Mouse (Mus musculus): ENCODE measurements around the gene Pknox2. TPM values are rescaled to one million over a fixed set of nuclear protein-coding genes. Genes with fewer than 3 reads are reported as not detected.
A peak's percentile ranks its signal among the peaks of the same experiment; 100 is the strongest.

The Pknox2 gene
- polyA plus RNA-seq, 1 experiment from 2014 or later, result 22.8 TPM

- no peak overlapping the region for H3K9ac ChIP-seq (ENCODE audit: low read length)
- H3K36me3 ChIP-seq (ENCODE audit: control insufficient read depth, insufficient read depth, low read length), result peaks cover 4% of the 10 kb centered on the region; the same call in 1 of the 2 replicates
- peak overlapping the region; percentile 31; the same call in 1 of the 2 replicates for H3K27ac ChIP-seq (ENCODE audit: low read depth, low read length)
- 32% methylated on average over 4 of the region's 4 CpGs for WGBS
- H3K27me3 ChIP-seq (ENCODE audit: control insufficient read depth, insufficient read depth, low read length), result no peaks in the 10 kb centered on the region
- H3K9me3 ChIP-seq (ENCODE audit: control insufficient read depth, low read length), result no peaks in the 10 kb centered on the region
- DNase-seq (ENCODE audit: low spot score), result peak; percentile 60
- H3K4me3 ChIP-seq (ENCODE audit: low read depth, low read length), result no peak overlapping the region
- peaks cover 3% of the 10 kb centered on the region; the same call in 1 of the 2 replicates for H3K4me1 ChIP-seq (ENCODE audit: control insufficient read depth, insufficient read depth, low read length)
- peak; percentile 93 for ATAC-seq (ENCODE audit: insufficient read depth, low FRiP score, low TSS enrichment)
- H3K4me2 ChIP-seq (ENCODE audit: low read depth), result no peak overlapping the region
These were observed 282.1 kb downstream of the Pknox2 start for GRCm38 (mm10) chr9:36864862-36865813.

DNA sequence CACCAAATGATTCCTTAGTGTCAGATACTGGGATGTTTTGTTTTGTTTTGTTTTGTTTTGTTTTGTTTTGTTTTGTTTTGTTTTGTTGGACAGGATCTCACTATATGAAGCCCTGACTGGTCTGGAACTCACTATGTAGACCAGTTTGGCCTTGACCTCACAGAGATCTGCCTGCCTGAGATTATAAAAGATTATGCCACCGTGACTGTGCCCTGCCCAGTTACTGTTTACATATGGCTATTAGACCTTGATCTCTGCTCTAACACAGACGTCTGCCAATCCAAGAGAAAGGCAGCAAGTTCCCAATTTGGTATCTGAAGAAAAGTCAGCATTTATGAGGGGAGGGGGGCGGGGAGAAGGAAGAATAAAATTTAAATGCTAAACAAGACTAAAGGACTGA, 283.5 kb downstream of the Pknox2 start:
- no peaks in the 10 kb centered on the region for H3K9me3 ChIP-seq (ENCODE audit: control insufficient read depth, low read length)
- H3K4me2 ChIP-seq (ENCODE audit: low read depth), result no peak overlapping the region
- ATAC-seq (ENCODE audit: insufficient read depth, low FRiP score, low TSS enrichment) (no peak), DNase-seq (ENCODE audit: low spot score) (no peak)
- no peak overlapping the region for H3K27ac ChIP-seq (ENCODE audit: low read depth, low read length)
- H3K4me3 ChIP-seq (ENCODE audit: low read depth, low read length), result no peak overlapping the region
- peaks cover 3% of the 10 kb centered on the region; the same call in 1 of the 2 replicates for H3K4me1 ChIP-seq (ENCODE audit: control insufficient read depth, insufficient read depth, low read length)
- no peak overlapping the region for H3K9ac ChIP-seq (ENCODE audit: low read length)
- H3K36me3 ChIP-seq (ENCODE audit: control insufficient read depth, insufficient read depth, low read length), result peaks cover 2% of the 10 kb centered on the region; the same call in 1 of the 2 replicates
- no peaks in the 10 kb centered on the region for H3K27me3 ChIP-seq (ENCODE audit: control insufficient read depth, insufficient read depth, low read length)
- 66% methylated on average over 3 of the region's 3 CpGs for WGBS

DNA sequence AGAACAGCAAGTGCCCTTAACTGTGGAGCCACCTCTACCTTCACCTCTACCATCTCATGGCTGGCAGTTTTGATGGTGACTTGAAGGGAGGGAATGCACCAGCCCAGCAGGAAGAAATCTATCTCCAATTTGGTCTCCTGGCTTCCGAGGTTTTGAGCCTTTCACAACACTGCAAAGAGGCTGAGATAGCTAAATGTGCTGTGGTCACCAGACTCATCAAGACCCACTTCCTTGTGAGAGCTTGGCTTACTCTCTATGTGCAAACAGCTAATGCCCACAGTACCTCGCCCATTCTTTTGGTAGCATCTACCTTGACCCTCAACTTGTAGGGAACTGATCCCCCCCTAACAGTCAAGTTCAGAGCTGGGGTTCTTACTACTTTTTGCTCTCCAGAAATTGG, 284.6 kb downstream of the Pknox2 start:
- 92% methylated on average over 2 of the region's 2 CpGs for WGBS
- no peaks in the 10 kb centered on the region for H3K27me3 ChIP-seq (ENCODE audit: control insufficient read depth, insufficient read depth, low read length)
- H3K4me3 ChIP-seq (ENCODE audit: low read depth, low read length), result no peak overlapping the region
- no peak overlapping the region for H3K27ac ChIP-seq (ENCODE audit: low read depth, low read length)
- no peak overlapping the region for H3K4me2 ChIP-seq (ENCODE audit: low read depth)
- no peak overlapping the region for H3K9ac ChIP-seq (ENCODE audit: low read length)
- peaks cover 2% of the 10 kb centered on the region; the same call in 1 of the 2 replicates for H3K36me3 ChIP-seq (ENCODE audit: control insufficient read depth, insufficient read depth, low read length)
- peaks cover 5% of the 10 kb centered on the region for H3K4me1 ChIP-seq (ENCODE audit: control insufficient read depth, insufficient read depth, low read length)
- H3K9me3 ChIP-seq (ENCODE audit: control insufficient read depth, low read length), result no peaks in the 10 kb centered on the region
- ATAC-seq (ENCODE audit: insufficient read depth, low FRiP score, low TSS enrichment) (no peak), DNase-seq (ENCODE audit: low spot score) (no peak)

GRCm38 (mm10) chr9:36858677-36859076, 288.5 kb downstream of the Pknox2 start:
- Histone ChIP-seq H3K4me1 (ENCODE audit: control insufficient read depth, insufficient read depth, low read length) (peaks cover 6% of the 10 kb centered on the region), H3K9me3 (ENCODE audit: control insufficient read depth, low read length) (no peaks in the 10 kb centered on the region), H3K4me2 (ENCODE audit: low read depth) (no peak overlapping the region), H3K27ac (ENCODE audit: low read depth, low read length) (no peak overlapping the region), H3K36me3 (ENCODE audit: control insufficient read depth, insufficient read depth, low read length) (peaks cover 2% of the 10 kb centered on the region; the same call in 1 of the 2 replicates), H3K27me3 (ENCODE audit: control insufficient read depth, insufficient read depth, low read length) (no peaks in the 10 kb centered on the region), H3K4me3 (ENCODE audit: low read depth, low read length) (no peak overlapping the region), H3K9ac (ENCODE audit: low read length) (no peak overlapping the region)
- peak; percentile 35 for DNase-seq (ENCODE audit: low spot score)
- 30% methylated on average over 4 of the region's 4 CpGs for WGBS
- ATAC-seq (ENCODE audit: insufficient read depth, low FRiP score, low TSS enrichment), result peak; percentile 50; the same call in 1 of the 2 replicates

GRCm38 (mm10) chr9:36857476-36858117, 289.6 kb downstream of the Pknox2 start:
- ATAC-seq (ENCODE audit: insufficient read depth, low FRiP score, low TSS enrichment), result no peak
- H3K36me3 ChIP-seq (ENCODE audit: control insufficient read depth, insufficient read depth, low read length), result no peaks in the 10 kb centered on the region
- no peak overlapping the region for H3K9ac ChIP-seq (ENCODE audit: low read length)
- peaks cover 6% of the 10 kb centered on the region for H3K4me1 ChIP-seq (ENCODE audit: control insufficient read depth, insufficient read depth, low read length)
- no peaks in the 10 kb centered on the region for H3K9me3 ChIP-seq (ENCODE audit: control insufficient read depth, low read length)
- 22% methylated on average over 8 of the region's 8 CpGs for WGBS
- H3K4me3 ChIP-seq (ENCODE audit: low read depth, low read length), result no peak overlapping the region
- no peak overlapping the region for H3K4me2 ChIP-seq (ENCODE audit: low read depth)
- H3K27ac ChIP-seq (ENCODE audit: low read depth, low read length), result no peak overlapping the region
- DNase-seq (ENCODE audit: low spot score), result no peak
- no peaks in the 10 kb centered on the region for H3K27me3 ChIP-seq (ENCODE audit: control insufficient read depth, insufficient read depth, low read length)

DNA sequence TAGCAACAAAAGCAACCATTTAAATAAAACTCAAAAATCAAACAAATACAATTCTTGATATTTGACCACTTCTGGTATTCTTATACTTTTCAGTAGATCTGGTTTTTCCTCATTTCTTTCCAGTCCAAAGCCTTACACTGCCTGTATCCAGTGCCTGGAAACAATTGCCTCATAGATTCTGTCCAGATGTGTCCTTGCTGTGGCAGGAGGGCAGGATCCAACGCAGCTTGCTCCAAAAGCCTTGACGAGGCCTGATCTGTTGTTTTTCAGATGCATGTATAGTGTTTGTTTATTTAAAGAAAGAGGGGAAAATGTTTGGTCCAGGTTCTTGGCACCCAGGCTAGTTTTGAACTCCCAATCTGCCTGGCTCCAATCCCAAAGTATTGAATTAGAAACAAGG, 290.9 kb downstream of the Pknox2 start:
- no peak overlapping the region for H3K9ac ChIP-seq (ENCODE audit: low read length)
- ATAC-seq (ENCODE audit: insufficient read depth, low FRiP score, low TSS enrichment), result no peak
- peaks cover 6% of the 10 kb centered on the region for H3K4me1 ChIP-seq (ENCODE audit: control insufficient read depth, insufficient read depth, low read length)
- no peaks in the 10 kb centered on the region; the same call in 1 of the 2 replicates for H3K36me3 ChIP-seq (ENCODE audit: control insufficient read depth, insufficient read depth, low read length)
- H3K27ac ChIP-seq (ENCODE audit: low read depth, low read length), result no peak overlapping the region
- 62% methylated on average over 2 of the region's 2 CpGs for WGBS
- H3K4me2 ChIP-seq (ENCODE audit: low read depth), result no peak overlapping the region
- no peak for DNase-seq (ENCODE audit: low spot score)
- H3K9me3 ChIP-seq (ENCODE audit: control insufficient read depth, low read length), result no peaks in the 10 kb centered on the region
- no peaks in the 10 kb centered on the region for H3K27me3 ChIP-seq (ENCODE audit: control insufficient read depth, insufficient read depth, low read length)
- no peak overlapping the region for H3K4me3 ChIP-seq (ENCODE audit: low read depth, low read length)

- Histone ChIP-seq H3K4me1 (ENCODE audit: control insufficient read depth, insufficient read depth, low read length) (no peaks in the 10 kb centered on the region), H3K4me2 (ENCODE audit: low read depth) (no peak overlapping the region), H3K36me3 (ENCODE audit: control insufficient read depth, insufficient read depth, low read length) (peaks cover 7% of the 10 kb centered on the region), H3K27me3 (ENCODE audit: control insufficient read depth, insufficient read depth, low read length) (no peaks in the 10 kb centered on the region), H3K9me3 (ENCODE audit: control insufficient read depth, low read length) (no peaks in the 10 kb centered on the region), H3K4me3 (ENCODE audit: low read depth, low read length) (no peak overlapping the region), H3K27ac (ENCODE audit: low read depth, low read length) (no peak overlapping the region), H3K9ac (ENCODE audit: low read length) (no peak overlapping the region)
- 92% methylated on average over 2 of the region's 2 CpGs for WGBS
- ATAC-seq (ENCODE audit: insufficient read depth, low FRiP score, low TSS enrichment) (no peak), DNase-seq (ENCODE audit: low spot score) (no peak)
These were observed 295.0 kb downstream of the Pknox2 start for GRCm38 (mm10) chr9:36852175-36852574.

DNA sequence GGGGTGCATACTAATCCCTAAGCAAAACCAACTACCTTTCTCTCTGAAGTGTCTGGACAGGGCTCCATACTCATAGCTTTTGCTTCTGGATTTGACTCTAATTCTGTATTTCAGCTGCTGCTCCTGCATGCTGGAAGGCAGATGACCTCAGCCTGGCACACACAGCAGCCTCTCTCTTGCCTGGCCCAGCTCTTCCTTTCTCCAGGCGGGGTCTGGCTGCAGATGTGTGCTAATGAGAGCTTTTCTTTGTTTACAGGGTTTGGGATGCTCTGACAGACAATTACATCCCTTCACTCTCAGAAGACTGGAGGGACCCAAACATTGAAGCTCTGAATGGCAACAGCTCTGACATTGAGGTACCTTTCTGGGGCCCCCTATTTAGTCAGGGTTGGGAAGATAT, 297.1 kb downstream of the Pknox2 start:
- H3K27me3 ChIP-seq (ENCODE audit: control insufficient read depth, insufficient read depth, low read length), result no peaks in the 10 kb centered on the region
- DNase-seq (ENCODE audit: low spot score) (no peak), ATAC-seq (ENCODE audit: insufficient read depth, low FRiP score, low TSS enrichment) (no peak)
- no peak overlapping the region for H3K27ac ChIP-seq (ENCODE audit: low read depth, low read length)
- no peak overlapping the region for H3K4me2 ChIP-seq (ENCODE audit: low read depth)
- no peaks in the 10 kb centered on the region for H3K9me3 ChIP-seq (ENCODE audit: control insufficient read depth, low read length)
- 73% methylated on average over 1 of the region's 1 CpGs for WGBS
- no peak overlapping the region for H3K9ac ChIP-seq (ENCODE audit: low read length)
- H3K36me3 ChIP-seq (ENCODE audit: control insufficient read depth, insufficient read depth, low read length), result peaks cover 7% of the 10 kb centered on the region
- no peaks in the 10 kb centered on the region for H3K4me1 ChIP-seq (ENCODE audit: control insufficient read depth, insufficient read depth, low read length)
- H3K4me3 ChIP-seq (ENCODE audit: low read depth, low read length), result no peak overlapping the region
